Mouse (Mus musculus) embryonic fibroblast, embryonic 13.5 days (primary cell): ENCODE data around the gene Crym. TPM values are rescaled to one million over a fixed set of nuclear protein-coding genes. Genes with fewer than 3 reads are reported as not detected.

Experiments used
- H3K27ac ChIP-seq: 2 replicates; pipeline ENCODE4 v1.5.1; 2012; ENCODE audit warnings: low read length, control low read depth, inconsistent platforms; ENCODE audit not compliant: insufficient read depth
- H3K4me1 ChIP-seq: 2 replicates; pipeline ENCODE4 v1.6.1; 2011; ENCODE audit warnings: low read length; ENCODE audit not compliant: control insufficient read depth, insufficient read depth
- H3K4me3 ChIP-seq: 2 replicates; pipeline ENCODE4 v1.5.1; 2011; ENCODE audit warnings: mild to moderate bottlenecking, control low read depth, low read length; ENCODE audit not compliant: insufficient read depth
- CTCF ChIP-seq: IDR thresholded peaks from 2 replicates; pipeline ENCODE4 v1.5.1; 2011; ENCODE audit warnings: mild to moderate bottlenecking, control low read depth, low read length, moderate library complexity, borderline replicate concordance; ENCODE audit not compliant: insufficient read depth
- POLR2A ChIP-seq: IDR thresholded peaks from 2 replicates; pipeline ENCODE4 v1.6.1; 2011; ENCODE audit warnings: low read depth, mild to moderate bottlenecking, control low read depth, low read length, moderate library complexity
- polyA plus RNA-seq: library from polyadenylated mRNA; stranded (reverse); fragments of >200 nt; gene quantifications from 2 replicates; pipeline ENCODE4 v1.2.4, GENCODE M21; 2011; ENCODE audit warnings: low read depth; ENCODE audit not compliant: missing spikeins, insufficient read length

The Crym gene
- 0.63 TPM in 1 of 2 replicates, not detected in the other for polyA plus RNA-seq

DNA sequence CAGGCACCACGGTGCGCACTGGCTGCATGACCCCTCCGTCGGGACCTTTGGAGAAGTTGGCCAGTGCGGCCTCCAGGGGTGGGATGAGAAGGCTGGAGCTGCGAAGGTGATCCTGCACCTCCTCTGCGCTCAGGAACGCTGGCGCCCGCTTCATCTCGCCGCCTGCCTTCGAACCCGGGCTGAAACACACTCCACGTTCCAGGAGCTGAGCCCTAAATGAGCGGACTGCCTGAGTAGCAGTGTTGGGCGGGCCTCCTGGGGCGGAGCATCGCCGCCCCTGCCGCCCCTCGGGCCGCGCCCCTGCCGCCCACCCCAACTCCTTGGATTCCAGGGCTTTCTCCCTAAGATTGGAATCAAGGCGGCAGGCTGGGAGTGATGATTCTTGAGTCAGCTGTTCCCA lies at the start of gene Crym:
TSS of gene Crym (minus strand) at position 341 of the 400 bp plus-strand sequence.
- peaks cover 2% of the 10 kb centered on the region; the same call in 1 of the 2 replicates for H3K4me1 ChIP-seq
- TF ChIP-seq CTCF: no peak
- H3K27ac ChIP-seq: no peak within 1 kb of the TSS
- no peak within 1 kb of the TSS; the same call in 1 of the 2 replicates for H3K4me3 ChIP-seq

DNA sequence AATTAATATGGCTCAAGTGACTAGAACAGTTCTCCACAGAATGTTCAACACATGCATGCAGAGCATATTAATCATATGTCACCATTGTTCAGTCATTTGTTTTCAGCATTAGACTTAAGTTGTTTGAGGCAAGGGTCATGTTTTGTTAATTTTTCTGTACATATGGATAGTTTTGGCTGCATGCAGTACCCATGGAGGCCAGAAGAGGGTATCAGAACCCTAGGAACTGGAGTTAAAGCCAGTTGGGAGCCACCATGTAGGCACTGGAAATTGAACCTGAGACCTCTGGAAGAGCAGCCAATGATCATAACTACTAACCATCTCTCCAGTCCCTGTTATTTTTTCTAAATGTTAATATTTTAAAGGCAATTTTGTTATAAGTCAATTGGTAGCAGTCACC lies 39.2 kb upstream of the Crym start:
- TF ChIP-seq CTCF (no peak), POLR2A (no peak)
- Histone ChIP-seq H3K4me3 (no peak overlapping the region), H3K4me1 (no peaks in the 10 kb centered on the region), H3K27ac (no peak overlapping the region)

DNA sequence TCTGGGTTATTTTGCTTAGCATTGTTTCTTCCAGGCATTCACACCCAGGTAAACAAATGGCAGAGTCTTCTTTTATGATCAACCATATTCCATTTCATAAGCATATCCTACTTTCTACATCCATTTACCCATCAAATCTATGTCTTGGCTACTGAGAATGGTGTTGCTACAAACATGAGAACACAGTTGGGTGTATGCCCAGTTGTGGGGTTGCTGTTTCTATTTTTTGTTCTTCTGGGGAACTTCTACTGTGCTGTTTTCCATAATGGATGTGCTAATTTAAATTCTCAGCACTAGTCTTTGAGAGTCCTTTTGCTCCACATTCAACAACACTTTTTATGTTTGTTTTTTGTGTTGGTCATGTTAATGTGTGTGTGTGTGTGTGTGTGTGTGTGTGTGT lies 26.6 kb upstream of the Crym start:
- H3K4me3 ChIP-seq: no peak overlapping the region
- H3K4me1 ChIP-seq: no peaks in the 10 kb centered on the region
- TF ChIP-seq POLR2A (no peak), CTCF (no peak)
- no peak overlapping the region for H3K27ac ChIP-seq

DNA sequence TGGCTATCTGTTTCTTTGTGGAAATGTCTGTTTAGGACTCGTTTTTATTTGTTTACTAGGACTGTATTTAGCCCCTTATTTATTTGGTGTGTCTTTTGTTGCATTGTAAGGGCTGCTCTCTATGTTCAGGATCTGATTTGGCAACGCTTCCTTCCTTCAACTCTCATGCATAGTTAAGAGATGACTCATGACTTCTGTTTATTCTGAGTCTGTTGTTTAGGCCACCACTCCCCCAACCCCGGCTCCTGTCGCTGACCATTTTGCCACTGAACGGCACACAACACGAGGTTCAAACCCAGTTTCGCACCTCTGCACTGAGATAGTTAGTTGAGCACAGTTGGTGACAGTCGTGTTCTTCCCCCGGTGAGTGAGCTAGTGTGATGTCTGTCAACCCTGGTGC lies 4.1 kb upstream of the Crym start:
- Histone ChIP-seq H3K4me1 (peaks cover 2% of the 10 kb centered on the region; the same call in 1 of the 2 replicates), H3K4me3 (no peak overlapping the region)
- TF ChIP-seq POLR2A: no peak
- TF ChIP-seq CTCF: no peak

DNA sequence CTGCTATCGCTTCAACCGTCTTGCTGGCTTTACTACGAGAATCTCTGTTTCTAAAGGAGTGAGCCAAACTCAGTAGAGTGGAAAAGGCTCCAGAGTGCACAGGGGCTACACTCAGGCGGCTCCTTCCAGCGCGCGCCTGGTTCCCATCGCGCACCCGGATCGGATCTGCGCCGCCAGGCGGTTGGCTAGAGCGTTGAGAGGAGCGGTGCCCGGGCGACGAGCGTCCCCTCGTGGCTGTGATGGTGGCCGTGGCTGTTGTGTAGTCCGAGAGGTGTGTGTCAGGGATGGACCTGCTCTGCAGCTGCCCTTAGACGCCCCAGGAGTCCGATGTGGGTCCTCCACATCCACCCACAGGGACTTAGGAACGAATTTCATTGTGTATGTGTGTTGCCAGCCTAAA lies 1.9 kb upstream of the Crym start, which contains the start of gene Abca14:
TSS of gene Abca14 (plus strand) at position 173 of the 400 bp plus-strand sequence.
- TF ChIP-seq CTCF (peak; percentile 96), POLR2A (no peak)
- peaks cover 2% of the 10 kb centered on the region; the same call in 1 of the 2 replicates for H3K4me1 ChIP-seq
- no peak within 1 kb of the TSS for H3K27ac ChIP-seq
- no peak within 1 kb of the TSS for H3K4me3 ChIP-seq

More for the DNA sequence above, 4.1 kb upstream of the Crym start:
- no peak overlapping the region for H3K27ac ChIP-seq

DNA sequence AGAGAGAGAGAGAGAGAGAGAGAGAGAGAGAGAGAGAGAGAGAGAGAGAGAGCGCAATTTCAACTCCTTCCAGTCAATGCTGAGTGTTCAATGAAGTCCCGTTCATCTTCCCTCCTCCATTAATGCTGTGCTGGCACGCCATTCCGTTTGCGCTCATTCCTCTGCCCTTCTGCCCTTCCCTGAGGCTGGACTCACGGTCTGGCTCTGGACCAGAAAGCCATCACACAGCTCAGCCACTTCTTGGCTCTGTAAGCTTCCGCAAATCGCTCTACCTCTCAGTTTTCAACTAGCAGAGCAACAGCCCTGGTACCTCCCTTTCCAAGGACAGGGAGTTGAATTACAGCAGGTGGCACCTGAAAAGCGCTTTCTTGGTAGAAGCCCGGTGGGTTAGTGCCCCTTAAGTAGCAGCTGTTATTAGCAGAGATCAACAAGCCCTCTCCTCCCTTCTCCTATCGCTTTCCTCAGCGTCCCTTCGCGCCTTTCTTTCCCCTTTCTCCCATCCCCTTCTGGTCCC lies 623 bp downstream of the Crym start:
- H3K4me3 ChIP-seq: no peak overlapping the region; the same call in 1 of the 2 replicates
- H3K4me1 ChIP-seq: peaks cover 2% of the 10 kb centered on the region; the same call in 1 of the 2 replicates
- no peak for TF ChIP-seq POLR2A
- TF ChIP-seq CTCF: no peak
- no peak overlapping the region for H3K27ac ChIP-seq

DNA sequence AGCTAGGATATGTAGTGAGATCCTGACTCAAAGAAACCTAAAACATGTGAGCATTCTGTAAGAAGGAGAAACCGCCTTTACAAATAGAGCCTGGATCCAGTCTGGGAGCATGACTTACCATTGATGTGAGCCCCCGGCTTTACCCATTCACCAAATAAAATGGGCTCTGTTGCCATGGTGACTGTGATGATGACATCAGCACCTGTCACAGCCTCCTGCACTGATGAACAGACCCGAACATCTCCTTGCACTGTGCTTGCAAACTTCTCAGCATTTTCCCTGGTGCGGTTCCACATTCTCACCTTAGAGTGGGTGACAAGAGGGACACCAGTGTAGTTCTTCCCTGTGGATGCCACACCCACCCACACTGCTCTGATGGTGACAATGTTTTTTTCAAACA lies 6.7 kb downstream of the Crym start:
- Histone ChIP-seq H3K27ac (no peak overlapping the region), H3K4me1 (peaks cover 1% of the 10 kb centered on the region; the same call in 1 of the 2 replicates), H3K4me3 (no peak overlapping the region)
- TF ChIP-seq POLR2A (no peak), CTCF (no peak)

DNA sequence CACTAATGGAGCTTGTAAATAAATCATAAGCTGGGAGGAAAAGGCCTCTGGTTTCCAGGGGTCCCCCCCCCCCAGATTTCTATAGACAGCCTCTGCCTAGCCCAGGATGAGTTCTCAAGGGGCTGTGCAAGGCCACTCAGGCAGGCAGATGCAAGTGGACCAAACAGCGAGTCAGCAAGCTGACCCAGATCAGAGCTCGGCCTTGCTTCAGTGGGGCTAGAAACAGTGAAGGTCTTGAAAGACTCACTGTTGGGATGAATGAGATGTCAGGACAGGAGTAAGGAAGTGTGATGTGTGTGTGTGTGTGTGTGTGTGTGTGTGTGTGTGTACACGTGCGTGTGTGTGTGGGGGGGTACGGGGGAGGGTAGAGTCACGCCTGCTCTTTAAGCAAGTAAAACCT lies 9.1 kb downstream of the Crym start:
- Histone ChIP-seq H3K4me1 (peaks cover 3% of the 10 kb centered on the region; the same call in 1 of the 2 replicates), H3K4me3 (no peak overlapping the region), H3K27ac (no peak overlapping the region)
- no peak for TF ChIP-seq POLR2A
- no peak for TF ChIP-seq CTCF

DNA sequence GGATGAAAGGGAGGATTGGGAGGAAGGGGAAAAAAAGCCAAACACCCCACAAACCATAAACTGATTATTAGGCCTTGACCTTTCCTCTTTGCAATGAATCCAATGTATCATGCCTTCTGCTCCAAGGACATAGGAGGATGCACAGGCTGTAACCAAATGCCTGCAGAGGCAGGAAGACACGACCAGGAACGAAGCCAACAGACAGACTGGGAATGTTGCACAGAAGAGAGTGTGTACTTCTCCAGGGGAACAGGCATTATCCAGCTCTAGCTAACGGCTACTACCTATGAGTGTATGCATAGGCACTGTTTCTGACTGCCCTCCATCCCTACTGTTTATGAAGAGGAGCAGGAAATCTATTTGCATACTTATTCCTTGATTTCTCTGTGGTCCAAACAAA lies 9.7 kb downstream of the Crym start:
- Histone ChIP-seq H3K27ac (no peak overlapping the region), H3K4me1 (peaks cover 3% of the 10 kb centered on the region; the same call in 1 of the 2 replicates), H3K4me3 (no peak overlapping the region)
- TF ChIP-seq POLR2A (no peak), CTCF (no peak)

DNA sequence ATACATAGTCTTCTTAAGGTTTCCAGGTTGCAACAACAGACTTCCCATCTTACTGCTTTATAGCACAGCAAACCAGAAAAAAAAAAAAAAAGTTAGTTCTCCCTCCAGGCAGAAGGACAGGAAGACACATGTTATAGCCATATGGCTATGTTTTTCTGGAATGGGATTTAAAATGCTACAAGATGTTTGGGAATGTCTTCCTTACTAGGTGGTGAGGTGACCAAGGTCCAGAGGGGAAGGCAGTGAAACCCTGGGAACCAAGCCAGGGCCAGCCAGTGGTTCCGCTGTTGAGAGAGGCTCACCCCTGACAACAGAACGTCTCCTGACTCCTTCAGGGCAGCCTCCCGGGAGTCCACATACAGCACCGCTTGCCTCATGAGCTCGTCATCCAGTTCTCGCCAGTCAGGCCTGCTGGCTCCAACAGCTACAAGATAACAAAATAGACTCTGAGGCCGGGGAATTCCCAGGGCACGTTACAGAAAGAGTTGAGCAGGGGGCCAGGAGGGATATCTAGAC lies 11.7 kb downstream of the Crym start:
- Histone ChIP-seq H3K4me3 (no peak overlapping the region), H3K4me1 (peaks cover 3% of the 10 kb centered on the region; the same call in 1 of the 2 replicates), H3K27ac (no peak overlapping the region)
- TF ChIP-seq POLR2A: no peak
- no peak for TF ChIP-seq CTCF
